Mouse (Mus musculus) brain, embryonic 14.5 days (tissue): ENCODE results near the gene Capn7.

Experiments
- CTCF ChIP-seq: fragments of 200-500 bp; IDR thresholded peaks from 2 replicates; pipeline ENCODE4 v1.5.1; 2012; ENCODE audit warnings: inconsistent platforms, mild to moderate bottlenecking, moderate library complexity, borderline replicate concordance; ENCODE audit not compliant: insufficient read depth, insufficient read length; ENCODE audit errors: extremely low read depth
- POLR2A ChIP-seq: fragments of 200-500 bp; IDR thresholded peaks from 2 replicates; pipeline ENCODE4 v1.6.1; 2012; ENCODE audit warnings: mild to moderate bottlenecking, inconsistent platforms, borderline replicate concordance; ENCODE audit not compliant: poor library complexity, insufficient read depth, insufficient read length, severe bottlenecking; ENCODE audit errors: extremely low read depth

DNA sequence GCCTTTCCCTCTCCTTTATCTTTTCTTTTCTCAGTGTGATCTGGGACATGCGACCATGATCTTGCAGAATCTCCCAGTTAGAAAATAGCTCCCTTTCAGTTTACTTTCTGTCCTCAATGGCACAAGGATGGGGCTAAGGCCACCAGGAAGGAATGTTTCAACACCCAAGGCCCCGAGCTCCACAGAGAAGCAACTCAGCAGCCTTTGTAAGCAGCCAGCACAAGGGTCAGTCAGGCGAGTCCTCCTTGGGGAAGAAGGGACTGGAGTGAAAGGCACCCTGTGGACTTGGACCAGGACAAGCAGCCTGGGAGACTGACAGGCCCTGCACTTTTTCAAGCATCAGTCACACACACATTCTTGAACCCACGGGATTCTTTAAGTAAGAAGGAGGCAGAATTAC is 82.8 kb downstream of the Capn7 start:
- TF ChIP-seq CTCF = no peak
- no peak for TF ChIP-seq POLR2A
